Mouse (Mus musculus): ENCODE results near the gene Lingo3. TPM values are rescaled to one million over a fixed set of nuclear protein-coding genes. Genes with fewer than 3 reads are reported as not detected.
A peak's percentile ranks its signal among the peaks of the same experiment; 100 is the strongest.

Lingo3 gene
- polyA plus RNA-seq, 1 experiment = 29.4 TPM

GRCm38 (mm10) chr10:80806341-80807056, 37.3 kb downstream of the Lingo3 start:
- Histone ChIP-seq H3K4me3 (ENCODE audit: insufficient read depth, low read length) (peak overlapping the region; percentile 3), H3K27ac (ENCODE audit: insufficient read depth, low read length) (peak overlapping the region; percentile 91), H3K4me1 (ENCODE audit: control insufficient read depth, insufficient read depth, low read length) (0 out of 2 replicates have a peak, but pooled peaks cover 2% of the 10 kb centered on the region)
- TF ChIP-seq POLR2A (IDR thresholded peaks at IDR 0.05; ENCODE audit: extremely low read depth, insufficient read depth, low read length) (no peak), CTCF (IDR thresholded peaks at IDR 0.05; ENCODE audit: extremely low read depth, insufficient read depth, low read length) (no peak)

- no peak for TF ChIP-seq POLR2A (IDR thresholded peaks at IDR 0.05; ENCODE audit: extremely low read depth, insufficient read depth, low read length)
- peak; percentile 58 for TF ChIP-seq CTCF (IDR thresholded peaks at IDR 0.05; ENCODE audit: extremely low read depth, insufficient read depth, low read length)
- Histone ChIP-seq H3K4me3 (ENCODE audit: insufficient read depth, low read length) (no peak overlapping the region), H3K27ac (ENCODE audit: insufficient read depth, low read length) (no peak overlapping the region), H3K4me1 (ENCODE audit: control insufficient read depth, insufficient read depth, low read length) (0 out of 2 replicates have a peak, but pooled peaks cover 2% of the 10 kb centered on the region)
These were observed 37.9 kb downstream of the Lingo3 start for GRCm38 (mm10) chr10:80805925-80806324.

GRCm38 (mm10) chr10:80805322-80805721, 38.5 kb downstream of the Lingo3 start:
- H3K4me3 ChIP-seq (ENCODE audit: insufficient read depth, low read length) = no peak overlapping the region
- no peak overlapping the region for H3K27ac ChIP-seq (ENCODE audit: insufficient read depth, low read length)
- H3K4me1 ChIP-seq (ENCODE audit: control insufficient read depth, insufficient read depth, low read length) = 0 out of 2 replicates have a peak, but pooled peaks cover 2% of the 10 kb centered on the region
- TF ChIP-seq POLR2A (IDR thresholded peaks at IDR 0.05; ENCODE audit: extremely low read depth, insufficient read depth, low read length) (no peak), CTCF (IDR thresholded peaks at IDR 0.05; ENCODE audit: extremely low read depth, insufficient read depth, low read length) (no peak)

- Histone ChIP-seq H3K27ac (ENCODE audit: insufficient read depth, low read length) (no peak within 1 kb of the TSS), H3K4me3 (ENCODE audit: insufficient read depth, low read length) (no peak within 1 kb of the TSS), H3K4me1 (ENCODE audit: control insufficient read depth, insufficient read depth, low read length) (0 out of 2 replicates have a peak, but pooled peaks cover 2% of the 10 kb centered on the region)
- no peak for TF ChIP-seq CTCF (IDR thresholded peaks at IDR 0.05; ENCODE audit: extremely low read depth, insufficient read depth, low read length)
- TF ChIP-seq POLR2A (IDR thresholded peaks at IDR 0.05; ENCODE audit: extremely low read depth, insufficient read depth, low read length) = no peak
These were observed 38.9 kb downstream of the Lingo3 start, which contains the start of gene Amh for GRCm38 (mm10) chr10:80804916-80805315. Gene Amh, plus strand, starts transcription at chr10:80805243.

- no peak overlapping the region for H3K4me3 ChIP-seq (ENCODE audit: insufficient read depth, low read length)
- TF ChIP-seq CTCF (IDR thresholded peaks at IDR 0.05; ENCODE audit: extremely low read depth, insufficient read depth, low read length) (no peak), POLR2A (IDR thresholded peaks at IDR 0.05; ENCODE audit: extremely low read depth, insufficient read depth, low read length) (no peak)
- peaks cover 3% of the 10 kb centered on the region; the same call in 1 of the 2 replicates for H3K4me1 ChIP-seq (ENCODE audit: control insufficient read depth, insufficient read depth, low read length)
- H3K27ac ChIP-seq (ENCODE audit: insufficient read depth, low read length) = no peak overlapping the region
These were observed 39.5 kb downstream of the Lingo3 start for GRCm38 (mm10) chr10:80804340-80804739.

- H3K4me1 ChIP-seq (ENCODE audit: control insufficient read depth, insufficient read depth, low read length) = peaks cover 3% of the 10 kb centered on the region; the same call in 1 of the 2 replicates
- no peak overlapping the region for H3K4me3 ChIP-seq (ENCODE audit: insufficient read depth, low read length)
- TF ChIP-seq CTCF (IDR thresholded peaks at IDR 0.05; ENCODE audit: extremely low read depth, insufficient read depth, low read length) (no peak), POLR2A (IDR thresholded peaks at IDR 0.05; ENCODE audit: extremely low read depth, insufficient read depth, low read length) (no peak)
- H3K27ac ChIP-seq (ENCODE audit: insufficient read depth, low read length) = no peak overlapping the region
These were observed 40.8 kb downstream of the Lingo3 start for GRCm38 (mm10) chr10:80802996-80803395.

GRCm38 (mm10) chr10:80802204-80802912, 41.5 kb downstream of the Lingo3 start:
- TF ChIP-seq CTCF (IDR thresholded peaks at IDR 0.05; ENCODE audit: extremely low read depth, insufficient read depth, low read length) (no peak), POLR2A (IDR thresholded peaks at IDR 0.05; ENCODE audit: extremely low read depth, insufficient read depth, low read length) (no peak)
- Histone ChIP-seq H3K4me1 (ENCODE audit: control insufficient read depth, insufficient read depth, low read length) (peaks cover 3% of the 10 kb centered on the region; the same call in 1 of the 2 replicates), H3K27ac (ENCODE audit: insufficient read depth, low read length) (no peak overlapping the region), H3K4me3 (ENCODE audit: insufficient read depth, low read length) (no peak overlapping the region)

- peak overlapping the region; percentile 99 for H3K4me3 ChIP-seq (ENCODE audit: insufficient read depth, low read length)
- H3K27ac ChIP-seq (ENCODE audit: insufficient read depth, low read length) = peak overlapping the region; percentile 33; the same call in 1 of the 2 replicates
- TF ChIP-seq CTCF (IDR thresholded peaks at IDR 0.05; ENCODE audit: extremely low read depth, insufficient read depth, low read length) (no peak), POLR2A (IDR thresholded peaks at IDR 0.05; ENCODE audit: extremely low read depth, insufficient read depth, low read length) (no peak)
- peaks cover 9% of the 10 kb centered on the region; the same call in 1 of the 2 replicates for H3K4me1 ChIP-seq (ENCODE audit: control insufficient read depth, insufficient read depth, low read length)
These were observed 44.7 kb downstream of the Lingo3 start for GRCm38 (mm10) chr10:80799070-80799566.

GRCm38 (mm10) chr10:80798150-80799006, 45.5 kb downstream of the Lingo3 start, which contains the start of the genes Sf3a2 and Plekhj1:
Gene Sf3a2, plus strand, starts transcription at chr10:80798198.
Gene Plekhj1, minus strand, starts transcription at chr10:80798626.
- Histone ChIP-seq H3K27ac (ENCODE audit: insufficient read depth, low read length) (peak within 1 kb of the TSS; percentile 95), H3K4me3 (ENCODE audit: insufficient read depth, low read length) (peak within 1 kb of the TSS; percentile 99), H3K4me1 (ENCODE audit: control insufficient read depth, insufficient read depth, low read length) (peaks cover 9% of the 10 kb centered on the region; the same call in 1 of the 2 replicates)
- TF ChIP-seq POLR2A (IDR thresholded peaks at IDR 0.05; ENCODE audit: extremely low read depth, insufficient read depth, low read length) (peak; percentile 89), CTCF (IDR thresholded peaks at IDR 0.05; ENCODE audit: extremely low read depth, insufficient read depth, low read length) (no peak)

Data from cortical plate, adult 2 months (tissue).